Mouse (Mus musculus) embryonic fibroblast, embryonic 13.5 days (primary cell): Measurements from ENCODE around the gene Kcnd2.

Source experiments
- CTCF ChIP-seq: IDR thresholded peaks from 2 replicates; pipeline ENCODE4 v1.5.1; 2011; ENCODE audit warnings: mild to moderate bottlenecking, control low read depth, low read length, moderate library complexity, borderline replicate concordance; ENCODE audit not compliant: insufficient read depth
- POLR2A ChIP-seq: IDR thresholded peaks from 2 replicates; pipeline ENCODE4 v1.6.1; 2011; ENCODE audit warnings: low read depth, mild to moderate bottlenecking, control low read depth, low read length, moderate library complexity

- TF ChIP-seq POLR2A (no peak), CTCF (no peak)
These were observed 414.7 kb downstream of the Kcnd2 start for GRCm38 (mm10) chr6:21629989-21630388.
